In the genomic region with DNA sequence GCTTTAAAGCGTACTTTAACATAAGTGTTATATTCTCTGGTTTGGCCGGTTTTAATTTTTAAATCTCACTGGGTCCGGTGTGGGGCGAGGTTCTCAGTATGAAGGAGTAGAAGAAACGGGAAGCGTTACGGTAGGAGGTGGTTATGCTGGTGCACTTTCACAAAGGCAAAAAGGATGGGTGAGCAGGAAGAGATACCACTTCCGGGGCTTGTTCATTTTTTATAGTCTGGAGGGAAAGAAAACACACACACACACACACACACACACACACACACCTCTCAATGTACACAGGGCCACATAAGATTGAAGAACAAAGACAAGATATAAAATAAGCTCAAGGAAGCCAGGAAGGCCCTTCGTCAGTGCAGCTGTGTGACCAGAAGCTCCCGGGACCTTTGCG, we compare ENCODE assay signal across 16 mouse cellular contexts.
DNase-seq lines count a peak whose midpoint lies in the region; ATAC-seq and TF ChIP-seq lines count a peak whose summit lies in the region.
"Had no signal": no experiment of that assay in that cellular context is flagged by ENCODE, and none has a peak within 500 bp of the region (broad histone marks: within the 10 kb centered on the region; RNA-seq: fewer than 3 reads in every experiment).

No protein-coding gene starts in this region.

- ATAC-seq in hematopoietic stem cell, adult 5-6 weeks (replicated peaks in 1 of 2; ENCODE audit: insufficient read depth in 1 of 2, low FRiP score in 2 of 2, low TSS enrichment in 1 of 2, low read depth in 1 of 2, poor library complexity in 2 of 2, severe bottlenecking in 2 of 2): peak; percentile 60 to 68; a peak in 3 of 4 replicates
- ATAC-seq in neutrophil, adult 5-6 weeks (ENCODE audit: extremely low read depth, insufficient number of reproducible peaks, low FRiP score, poor library complexity, severe bottlenecking): peak; percentile 64
- ATAC-seq in forebrain, embryonic 11.5 days (replicated peaks; ENCODE audit: low FRiP score): no peak
- ATAC-seq: hindbrain, postnatal 0 days had no signal

- no peaks in the 10 kb centered on the region for H3K9me3 ChIP-seq in forebrain, embryonic 11.5 days (ENCODE audit: control insufficient read depth, low read length)
- H3K9me3 ChIP-seq: lung, embryonic 15.5 days; neural tube, embryonic 13.5 days had no signal

- peak; percentile 50 to 59 for DNase-seq in spleen, adult 2 months (ENCODE audit: low read depth in 1 of 2, low spot score in 2 of 2)
- DNase-seq in spleen, postnatal 14 days (ENCODE audit: low spot score in 2 of 2): no peak
- no peak for DNase-seq in forebrain, embryonic 11.5 days (ENCODE audit: low spot score)
- no peak for DNase-seq in right cerebral cortex, adult 18-20 months
- DNase-seq in urinary bladder, adult 2 months (ENCODE audit: low spot score): no peak
- DNase-seq in urinary bladder, postnatal 36 days (ENCODE audit: low spot score in 2 of 2): no peak
- DNase-seq: adrenal gland, postnatal 25 days; heart, adult 11 months; left cerebral cortex, postnatal 4 days had no signal

- no peak for TF ChIP-seq POLR2A in spleen, adult 2 months (IDR thresholded peaks at IDR 0.05; ENCODE audit: low read depth, low read length)

- 11% methylated on average over 11 of the region's 11 CpGs for WGBS in spleen, adult 2 months
- 86% methylated on average over 11 of the region's 11 CpGs for WGBS in forebrain, embryonic 11.5 days

- H3K4me2 ChIP-seq in forebrain, embryonic 11.5 days (ENCODE audit: low read depth, low read length, severe bottlenecking): no peak overlapping the region
- H3K4me2 ChIP-seq: lung, embryonic 15.5 days; neural tube, embryonic 13.5 days had no signal

- H3K27me3 ChIP-seq in spleen, adult 2 months (ENCODE audit: control insufficient read depth, insufficient read depth, low read length): no peaks in the 10 kb centered on the region
- no peaks in the 10 kb centered on the region for H3K27me3 ChIP-seq in forebrain, embryonic 11.5 days (ENCODE audit: control insufficient read depth, insufficient read depth, low read length)
- H3K27me3 ChIP-seq: lung, embryonic 15.5 days; neural tube, embryonic 13.5 days had no signal

- no peaks in the 10 kb centered on the region for H3K36me3 ChIP-seq in spleen, adult 2 months (ENCODE audit: control insufficient read depth, insufficient read depth, low read length)
- H3K36me3 ChIP-seq in forebrain, embryonic 11.5 days (ENCODE audit: control insufficient read depth, insufficient read depth, low read length): no peaks in the 10 kb centered on the region
- H3K36me3 ChIP-seq: lung, embryonic 15.5 days; neural tube, embryonic 13.5 days had no signal

- no peak overlapping the region for H3K9ac ChIP-seq in forebrain, embryonic 11.5 days (ENCODE audit: low read length)
- H3K9ac ChIP-seq: lung, embryonic 15.5 days; neural tube, embryonic 13.5 days had no signal

- peaks cover 16% of the 10 kb centered on the region for H3K4me1 ChIP-seq in spleen, adult 2 months (ENCODE audit: control insufficient read depth, insufficient read depth, insufficient read length)
- no peaks in the 10 kb centered on the region for H3K4me1 ChIP-seq in forebrain, embryonic 11.5 days (replicated peaks; ENCODE audit: control insufficient read depth, insufficient read depth, low read length)
- H3K4me1 ChIP-seq: lung, embryonic 15.5 days; neural tube, embryonic 13.5 days had no signal

- no peak overlapping the region for H3K4me3 ChIP-seq in spleen, adult 2 months (ENCODE audit: extremely low read depth, insufficient read depth, insufficient read length)
- no peak overlapping the region for H3K4me3 ChIP-seq in forebrain, embryonic 11.5 days (ENCODE audit: low read depth, low read length)
- H3K4me3 ChIP-seq: lung, embryonic 15.5 days; neural tube, embryonic 13.5 days had no signal

- H3K27ac ChIP-seq in spleen, adult 2 months (ENCODE audit: insufficient read depth, low read length): peak overlapping the region; percentile 86
- H3K27ac ChIP-seq in forebrain, embryonic 11.5 days (ENCODE audit: low read depth, low read length): no peak overlapping the region
- H3K27ac ChIP-seq: hindbrain, postnatal 0 days; kidney, postnatal 0 days; lung, embryonic 15.5 days; neural tube, embryonic 13.5 days; stomach, postnatal 0 days had no signal

- TF ChIP-seq CTCF in spleen, adult 2 months (IDR thresholded peaks at IDR 0.05; ENCODE audit: extremely low read depth, insufficient read depth, insufficient read length, insufficient replicate concordance): no peak

Comparison
In these comparisons a context has a peak if more than half of its experiments do, and no peak if none do; other contexts are left out.
1. DNase-seq: peak in spleen, adult 2 months (2 of 2); none in spleen, postnatal 14 days (0 of 2), forebrain, embryonic 11.5 days (single experiment), right cerebral cortex, adult 18-20 months (single experiment), urinary bladder, adult 2 months (single experiment) and urinary bladder, postnatal 36 days (0 of 2).